Mouse (Mus musculus) small intestine, adult 2 months (tissue): ENCODE measurements around the gene Aaas. TPM values are rescaled to one million over a fixed set of nuclear protein-coding genes. Genes with fewer than 3 reads are reported as not detected.

Experiments
- H3K27ac ChIP-seq: fragments of 200-500 bp; 2 replicates; pipeline ENCODE4 v1.5.1; 2012; ENCODE audit warnings: low read depth, low read length, control low read depth, inconsistent platforms; ENCODE audit not compliant: insufficient read depth
- H3K27me3 ChIP-seq: fragments of 200-500 bp; 2 replicates; pipeline ENCODE4 v1.6.1; 2012; ENCODE audit warnings: mild to moderate bottlenecking, moderate library complexity, low read length, inconsistent platforms; ENCODE audit not compliant: control insufficient read depth, insufficient read depth
- H3K36me3 ChIP-seq: fragments of 200-500 bp; 2 replicates; pipeline ENCODE4 v1.6.1; 2012; ENCODE audit warnings: mild to moderate bottlenecking, low read length, control low read depth, inconsistent platforms; ENCODE audit not compliant: control insufficient read depth, insufficient read depth
- H3K4me1 ChIP-seq: fragments of 200-500 bp; 2 replicates; pipeline ENCODE4 v1.6.1; 2012; ENCODE audit warnings: low read length, inconsistent platforms, mixed read lengths; ENCODE audit not compliant: control insufficient read depth, insufficient read depth, insufficient read length
- H3K4me3 ChIP-seq: fragments of 200-500 bp; 2 replicates; pipeline ENCODE4 v1.5.1; 2012; ENCODE audit warnings: low read depth, mild to moderate bottlenecking, control low read depth, inconsistent platforms, low read length, moderate library complexity
- CTCF ChIP-seq: fragments of 200-500 bp; IDR thresholded peaks from 2 replicates; pipeline ENCODE4 v1.5.1; 2012; ENCODE audit warnings: low read depth, mild to moderate bottlenecking, control low read depth, inconsistent platforms, low read length, moderate library complexity, mixed read lengths; ENCODE audit not compliant: insufficient replicate concordance, insufficient read length; ENCODE audit errors: extremely low read depth
- POLR2A ChIP-seq: fragments of 200-500 bp; IDR thresholded peaks from 2 replicates; pipeline ENCODE4 v1.6.1; 2012; ENCODE audit warnings: low read depth, mild to moderate bottlenecking, control low read depth, inconsistent platforms, low read length, moderate library complexity
- WGBS: fragments of 180-500 bp; shearing (Covaris S2); methylation state at CpG from one replicate; pipeline ENCODE4 v1.1.7; 2018; 5-methylcytosine and 5-hydroxymethylcytosine counted together
- polyA plus RNA-seq: library from polyadenylated mRNA; depleted of rRNA; stranded (reverse); fragments of >200 nt; gene quantifications from 2 replicates; pipeline ENCODE4 v1.2.3, GENCODE M21; 2012

The Aaas gene
- polyA plus RNA-seq, 1 experiment = 20.3 TPM

DNA sequence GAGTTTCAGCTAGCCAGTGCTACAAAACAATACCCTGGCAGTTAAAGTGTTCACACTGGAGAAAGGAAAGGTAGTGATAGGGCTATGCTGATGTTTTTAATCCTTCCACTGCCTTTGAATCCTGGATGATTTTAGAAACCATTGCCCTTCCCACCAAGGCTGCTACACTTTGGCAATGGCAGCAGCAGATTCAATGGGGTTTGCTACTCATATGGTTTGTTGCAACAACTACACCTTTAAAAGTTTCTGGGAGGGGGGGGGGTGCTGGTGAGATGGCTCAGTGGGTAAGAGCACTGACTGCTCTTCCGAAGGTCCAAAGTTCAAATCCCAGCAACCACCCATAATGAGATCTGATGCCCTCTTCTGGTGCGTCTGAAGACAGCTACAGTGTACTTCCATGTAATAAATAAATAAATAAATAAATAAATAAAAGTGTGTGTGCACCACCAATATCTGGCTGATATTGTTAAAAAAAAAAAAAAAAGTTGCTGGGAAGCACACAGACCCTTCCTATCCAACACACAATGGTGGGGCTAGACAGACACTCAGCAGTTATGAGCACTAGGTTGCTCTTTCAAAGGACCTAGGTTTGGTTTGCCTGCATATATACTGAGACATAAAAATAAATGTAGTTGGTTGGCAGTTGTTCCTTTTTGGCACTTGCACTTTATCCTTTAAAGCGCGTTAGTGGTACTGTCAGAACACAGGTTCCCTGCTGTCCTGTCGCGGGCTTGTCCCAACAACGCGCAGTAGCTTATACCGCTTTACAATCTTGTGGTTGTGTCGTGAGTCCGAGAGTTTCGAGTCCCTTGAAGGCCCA is 25.7 kb downstream of the Aaas start:
- Histone ChIP-seq H3K27me3 (no peaks in the 10 kb centered on the region), H3K4me3 (peak overlapping the region; percentile 22; the same call in 1 of the 2 replicates), H3K4me1 (peaks cover 5% of the 10 kb centered on the region; the same call in 1 of the 2 replicates), H3K36me3 (peaks cover 6% of the 10 kb centered on the region), H3K27ac (no peak overlapping the region)
- WGBS = 59% methylated on average over 12 of the region's 12 CpGs
- no peak for TF ChIP-seq POLR2A
- no peak for TF ChIP-seq CTCF

DNA sequence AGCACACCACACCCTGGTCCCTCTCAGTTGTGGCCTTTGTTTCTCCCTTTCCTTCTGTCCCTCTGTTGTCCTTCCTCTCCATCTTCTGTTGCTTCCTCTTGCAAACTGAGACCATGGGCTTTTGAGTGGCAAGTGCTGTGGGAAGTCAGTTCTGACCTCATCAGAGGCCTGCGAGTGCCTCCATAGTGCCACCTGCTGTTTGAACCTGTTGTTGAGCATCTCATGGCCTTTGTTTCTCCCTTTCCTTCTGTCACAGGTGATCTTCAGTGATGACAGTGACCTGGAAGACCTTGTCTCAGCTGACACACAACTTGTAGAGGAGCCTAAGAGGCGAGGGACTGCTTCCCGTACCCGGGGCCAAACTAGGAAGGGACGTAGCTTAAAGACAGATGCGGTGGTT is 34.3 kb downstream of the Aaas start:
- 85% methylated on average over 6 of the region's 6 CpGs for WGBS
- peak; percentile 73; the same call in 1 of the 2 replicates for TF ChIP-seq CTCF
- no peak for TF ChIP-seq POLR2A
- Histone ChIP-seq H3K27ac (no peak overlapping the region), H3K4me3 (no peak overlapping the region), H3K4me1 (no peaks in the 10 kb centered on the region), H3K27me3 (no peaks in the 10 kb centered on the region), H3K36me3 (peaks cover 13% of the 10 kb centered on the region)

DNA sequence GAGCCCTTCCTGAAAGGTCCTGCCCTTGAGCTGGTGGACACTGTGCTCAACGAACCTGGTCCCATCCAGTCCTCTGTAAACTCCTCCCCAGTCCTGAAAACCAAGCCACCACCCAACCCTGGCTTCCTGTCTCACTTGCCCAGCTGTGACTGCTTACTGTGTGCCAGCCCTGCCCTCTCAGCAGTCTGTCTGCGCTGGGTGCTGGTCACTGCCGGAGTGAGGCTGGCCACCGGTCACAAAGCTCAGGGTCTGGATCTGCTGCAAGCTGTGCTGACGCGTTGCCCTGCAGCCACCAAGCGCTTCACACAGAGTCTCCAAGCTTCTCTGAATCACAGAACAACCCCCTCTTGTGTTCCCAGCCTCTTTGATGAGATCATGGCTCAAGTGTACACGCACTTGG is 35.3 kb downstream of the Aaas start:
- Histone ChIP-seq H3K27me3 (no peaks in the 10 kb centered on the region), H3K4me1 (0 out of 2 replicates have a peak, but pooled peaks cover 2% of the 10 kb centered on the region), H3K36me3 (peaks cover 11% of the 10 kb centered on the region), H3K27ac (no peak overlapping the region), H3K4me3 (no peak overlapping the region)
- TF ChIP-seq POLR2A (no peak), CTCF (no peak)
- WGBS = 93% methylated on average over 8 of the region's 8 CpGs

DNA sequence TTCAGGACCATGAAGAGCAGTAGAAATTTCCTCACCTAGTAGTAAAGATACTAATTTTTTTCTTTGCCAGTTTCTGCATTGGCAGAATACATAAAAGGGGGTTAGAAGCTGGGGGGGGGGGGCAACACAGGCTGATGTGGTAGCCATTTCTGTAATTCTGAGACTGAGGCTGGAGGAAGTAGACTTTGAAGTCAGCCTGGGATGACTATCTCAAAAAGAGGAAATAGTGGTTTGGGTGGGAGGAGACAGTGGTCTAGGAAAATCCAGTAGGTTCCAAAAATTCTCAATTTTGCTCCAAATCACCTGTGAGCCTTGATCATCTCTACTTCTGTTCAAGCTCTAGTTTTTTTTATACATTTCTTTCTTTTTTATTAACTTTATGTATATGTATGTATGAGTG is 39.1 kb downstream of the Aaas start:
- Histone ChIP-seq H3K4me1 (0 out of 2 replicates have a peak, but pooled peaks cover 2% of the 10 kb centered on the region), H3K4me3 (no peak overlapping the region), H3K27me3 (no peaks in the 10 kb centered on the region), H3K27ac (no peak overlapping the region), H3K36me3 (peaks cover 7% of the 10 kb centered on the region)
- no peak for TF ChIP-seq CTCF
- no peak for TF ChIP-seq POLR2A

DNA sequence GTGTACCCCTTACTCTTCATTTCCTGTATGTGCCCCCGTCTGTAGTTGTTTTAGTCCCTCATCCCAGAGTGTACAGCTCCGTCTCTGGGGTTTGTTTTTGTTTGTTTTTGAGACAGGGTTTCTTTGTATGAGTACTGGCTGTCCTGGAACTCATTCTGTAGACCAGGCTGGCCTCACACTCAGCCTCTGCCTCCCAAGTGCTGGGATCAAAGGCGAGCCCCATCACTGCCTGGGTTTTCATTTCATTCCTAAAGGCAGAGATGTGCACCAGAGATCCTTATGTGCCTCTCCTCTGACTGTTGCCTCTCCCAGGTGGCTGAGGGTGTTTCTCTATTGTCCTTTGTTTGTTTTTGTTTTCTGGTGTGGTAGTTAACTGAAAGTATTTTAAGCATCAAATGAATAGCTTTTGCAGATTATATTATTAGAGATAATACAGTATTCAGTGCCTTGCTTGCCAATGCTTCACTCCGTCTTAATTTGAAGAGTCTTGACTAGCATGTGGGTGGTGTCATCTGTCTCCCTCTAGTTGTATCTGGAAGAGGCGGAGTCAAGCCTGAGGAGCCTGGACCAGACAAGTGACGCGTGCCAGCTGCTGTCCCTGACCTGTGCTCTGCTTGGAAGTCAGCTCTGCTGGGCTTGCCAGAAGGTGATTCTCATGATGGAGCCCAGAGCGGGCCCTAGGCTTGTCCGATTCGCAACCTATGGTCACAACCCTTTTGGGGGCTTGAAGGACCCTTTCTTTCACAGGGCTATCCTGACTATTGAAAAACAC is 40.3 kb downstream of the Aaas start:
- H3K4me3 ChIP-seq = no peak overlapping the region
- 0 out of 2 replicates have a peak, but pooled peaks cover 2% of the 10 kb centered on the region for H3K4me1 ChIP-seq
- WGBS = 87% methylated on average over 10 of the region's 10 CpGs
- TF ChIP-seq POLR2A = no peak
- no peak for TF ChIP-seq CTCF
- no peak overlapping the region for H3K27ac ChIP-seq
- no peaks in the 10 kb centered on the region for H3K27me3 ChIP-seq
- H3K36me3 ChIP-seq = peaks cover 7% of the 10 kb centered on the region

DNA sequence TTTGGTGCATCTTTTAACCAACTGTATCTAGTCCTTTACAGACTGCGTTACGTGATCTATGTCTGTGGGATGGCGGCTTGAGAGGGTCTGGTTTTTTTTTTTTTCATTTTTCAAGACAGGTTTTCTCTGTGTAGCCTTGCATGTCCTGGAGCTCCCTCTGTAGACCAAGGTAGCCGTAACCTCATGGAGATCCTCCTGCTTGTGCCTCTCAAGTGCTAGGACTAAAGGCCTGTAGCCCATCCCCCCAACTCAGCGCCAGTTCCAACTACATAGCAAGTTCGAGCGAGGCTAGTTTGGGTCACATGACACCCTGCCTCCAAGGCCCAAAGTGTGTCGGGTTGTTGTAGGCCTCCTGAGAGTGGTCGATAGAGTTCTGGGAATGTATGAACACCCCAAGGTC is 41.9 kb downstream of the Aaas start:
- TF ChIP-seq CTCF (no peak), POLR2A (no peak)
- Histone ChIP-seq H3K4me1 (0 out of 2 replicates have a peak, but pooled peaks cover 2% of the 10 kb centered on the region), H3K27me3 (no peaks in the 10 kb centered on the region), H3K36me3 (peaks cover 5% of the 10 kb centered on the region), H3K4me3 (no peak overlapping the region), H3K27ac (no peak overlapping the region)
- 90% methylated on average over 9 of the region's 9 CpGs for WGBS

DNA sequence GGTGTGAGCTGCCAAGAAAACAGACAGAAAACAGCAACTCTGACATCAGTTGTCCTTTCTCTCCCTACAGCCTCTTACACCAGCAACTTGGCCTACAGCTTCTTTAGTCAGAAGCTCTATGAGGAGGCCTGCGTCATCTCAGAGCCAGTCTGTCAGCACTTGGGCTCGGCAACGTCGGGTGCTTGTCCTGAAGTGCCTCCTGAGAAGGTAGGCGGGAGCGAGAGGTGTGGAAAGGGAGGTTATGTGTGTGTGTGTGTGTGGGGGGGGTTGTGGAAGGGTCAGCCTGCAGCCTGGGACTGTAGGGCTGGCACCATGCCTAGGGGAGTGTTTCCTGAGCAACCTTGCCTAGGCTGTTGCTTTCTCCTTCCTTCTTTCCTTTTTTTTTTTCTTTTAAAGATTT is 48.0 kb downstream of the Aaas start:
- H3K27me3 ChIP-seq = no peaks in the 10 kb centered on the region
- H3K4me1 ChIP-seq = no peaks in the 10 kb centered on the region
- peaks cover 3% of the 10 kb centered on the region; the same call in 1 of the 2 replicates for H3K36me3 ChIP-seq
- TF ChIP-seq POLR2A = no peak
- TF ChIP-seq CTCF = no peak
- H3K4me3 ChIP-seq = no peak overlapping the region
- WGBS = 86% methylated on average over 6 of the region's 6 CpGs
- no peak overlapping the region for H3K27ac ChIP-seq
